Mouse (Mus musculus): ENCODE measurements around the gene Bid. TPM values are rescaled to one million over a fixed set of nuclear protein-coding genes. Genes with fewer than 3 reads are reported as not detected.
"Not testable (repeated sequence)": the region's sequence is repeated elsewhere in the genome, so short reads cannot be mapped to it uniquely, and the experiment has no call there.

The Bid gene
- polyA plus RNA-seq, 1 experiment = 60.6 TPM

- DNase-seq = no peak
- Histone ChIP-seq H3K27ac (ENCODE audit: insufficient read depth, low read depth, low read length) (no peak overlapping the region), H3K4me1 (ENCODE audit: control insufficient read depth, insufficient read depth, low read length) (0 out of 2 replicates have a peak, but pooled peaks cover 2% of the 10 kb centered on the region), H3K27me3 (replicated peaks; ENCODE audit: control insufficient read depth, insufficient read depth, low read length) (no peaks in the 10 kb centered on the region), H3K4me3 (ENCODE audit: insufficient read depth, low read depth, low read length) (no peak overlapping the region), H3K36me3 (ENCODE audit: control insufficient read depth, insufficient read depth, low read length) (no peaks in the 10 kb centered on the region; the same call in none of the 2 replicates)
- 85% methylated on average over 9 of the region's 9 CpGs for WGBS
- no peak for TF ChIP-seq CTCF (conservative IDR thresholded peaks at IDR 0.05; ENCODE audit: insufficient read depth, insufficient read length, low read depth, low read length)
- TF ChIP-seq POLR2A (IDR thresholded peaks at IDR 0.05; ENCODE audit: low read depth, low read length) = no peak
Measured at GRCm38 (mm10) chr6:120873874-120874273, 42.8 kb downstream of the Bid start.

GRCm38 (mm10) chr6:120871286-120871685, 45.4 kb downstream of the Bid start:
- peaks cover 5% of the 10 kb centered on the region; the same call in 1 of the 2 replicates for H3K4me1 ChIP-seq (ENCODE audit: control insufficient read depth, insufficient read depth, low read length)
- H3K36me3 ChIP-seq (ENCODE audit: control insufficient read depth, insufficient read depth, low read length) = no peaks in the 10 kb centered on the region; the same call in 1 of the 2 replicates
- H3K27me3 ChIP-seq (replicated peaks; ENCODE audit: control insufficient read depth, insufficient read depth, low read length) = no peaks in the 10 kb centered on the region
- TF ChIP-seq CTCF (conservative IDR thresholded peaks at IDR 0.05; ENCODE audit: insufficient read depth, insufficient read length, low read depth, low read length) (no peak), POLR2A (IDR thresholded peaks at IDR 0.05; ENCODE audit: low read depth, low read length) (no peak)
- peak overlapping the region; percentile 52; the same call in 1 of the 2 replicates for H3K27ac ChIP-seq (ENCODE audit: insufficient read depth, low read depth, low read length)
- 53% methylated on average over 2 of the region's 2 CpGs for WGBS
- peak; percentile 75 for DNase-seq
- no peak overlapping the region for H3K4me3 ChIP-seq (ENCODE audit: insufficient read depth, low read depth, low read length)

- Histone ChIP-seq H3K4me1 (ENCODE audit: control insufficient read depth, insufficient read depth, low read length) (peaks cover 5% of the 10 kb centered on the region; the same call in 1 of the 2 replicates), H3K27me3 (replicated peaks; ENCODE audit: control insufficient read depth, insufficient read depth, low read length) (no peaks in the 10 kb centered on the region), H3K36me3 (ENCODE audit: control insufficient read depth, insufficient read depth, low read length) (peaks cover 2% of the 10 kb centered on the region; the same call in 1 of the 2 replicates), H3K4me3 (ENCODE audit: insufficient read depth, low read depth, low read length) (no peak overlapping the region), H3K27ac (ENCODE audit: insufficient read depth, low read depth, low read length) (no peak overlapping the region)
- no peak for DNase-seq
- 78% methylated on average over 1 of the region's 1 CpGs for WGBS
- TF ChIP-seq POLR2A (IDR thresholded peaks at IDR 0.05; ENCODE audit: low read depth, low read length) (no peak), CTCF (conservative IDR thresholded peaks at IDR 0.05; ENCODE audit: insufficient read depth, insufficient read length, low read depth, low read length) (no peak)
Measured at GRCm38 (mm10) chr6:120868824-120869223, 47.8 kb downstream of the Bid start.

GRCm38 (mm10) chr6:120866051-120866814, 50.4 kb downstream of the Bid start:
- H3K36me3 ChIP-seq (ENCODE audit: control insufficient read depth, insufficient read depth, low read length) = peaks cover 2% of the 10 kb centered on the region; the same call in 1 of the 2 replicates
- WGBS = 69% methylated on average over 9 of the region's 9 CpGs
- no peak overlapping the region for H3K4me3 ChIP-seq (ENCODE audit: insufficient read depth, low read depth, low read length)
- TF ChIP-seq CTCF (conservative IDR thresholded peaks at IDR 0.05; ENCODE audit: insufficient read depth, insufficient read length, low read depth, low read length) (no peak), POLR2A (IDR thresholded peaks at IDR 0.05; ENCODE audit: low read depth, low read length) (no peak)
- no peak overlapping the region for H3K27ac ChIP-seq (ENCODE audit: insufficient read depth, low read depth, low read length)
- peaks cover 3% of the 10 kb centered on the region; the same call in 1 of the 2 replicates for H3K4me1 ChIP-seq (ENCODE audit: control insufficient read depth, insufficient read depth, low read length)
- DNase-seq = no peak
- no peaks in the 10 kb centered on the region for H3K27me3 ChIP-seq (replicated peaks; ENCODE audit: control insufficient read depth, insufficient read depth, low read length)

- TF ChIP-seq CTCF (conservative IDR thresholded peaks at IDR 0.05; ENCODE audit: insufficient read depth, insufficient read length, low read depth, low read length) = no peak
- TF ChIP-seq POLR2A (IDR thresholded peaks at IDR 0.05; ENCODE audit: low read depth, low read length) = no peak
- Histone ChIP-seq H3K4me1 (ENCODE audit: control insufficient read depth, insufficient read depth, low read length) (no peaks in the 10 kb centered on the region), H3K36me3 (ENCODE audit: control insufficient read depth, insufficient read depth, low read length) (no peaks in the 10 kb centered on the region), H3K27ac (ENCODE audit: insufficient read depth, low read depth, low read length) (no peak overlapping the region), H3K27me3 (replicated peaks; ENCODE audit: control insufficient read depth, insufficient read depth, low read length) (no peaks in the 10 kb centered on the region), H3K4me3 (ENCODE audit: insufficient read depth, low read depth, low read length) (no peak overlapping the region)
- DNase-seq = no peak
- WGBS = 97% methylated on average over 3 of the region's 3 CpGs
Measured at GRCm38 (mm10) chr6:120860079-120860478, 56.6 kb downstream of the Bid start.

- TF ChIP-seq CTCF (conservative IDR thresholded peaks at IDR 0.05; ENCODE audit: insufficient read depth, insufficient read length, low read depth, low read length) (no peak), POLR2A (IDR thresholded peaks at IDR 0.05; ENCODE audit: low read depth, low read length) (no peak)
- 69% methylated on average over 8 of the region's 8 CpGs for WGBS
- Histone ChIP-seq H3K27me3 (replicated peaks; ENCODE audit: control insufficient read depth, insufficient read depth, low read length) (no peaks in the 10 kb centered on the region), H3K27ac (ENCODE audit: insufficient read depth, low read depth, low read length) (no peak overlapping the region), H3K4me1 (ENCODE audit: control insufficient read depth, insufficient read depth, low read length) (no peaks in the 10 kb centered on the region), H3K4me3 (ENCODE audit: insufficient read depth, low read depth, low read length) (no peak overlapping the region), H3K36me3 (ENCODE audit: control insufficient read depth, insufficient read depth, low read length) (no peaks in the 10 kb centered on the region)
- no peak for DNase-seq
Measured at GRCm38 (mm10) chr6:120858217-120858711, 58.4 kb downstream of the Bid start.

GRCm38 (mm10) chr6:120854413-120854812, 62.2 kb downstream of the Bid start:
- peak; percentile 7 for DNase-seq
- H3K27ac ChIP-seq (ENCODE audit: insufficient read depth, low read depth, low read length) = no peak overlapping the region
- 79% methylated on average over 10 of the region's 10 CpGs for WGBS
- no peaks in the 10 kb centered on the region for H3K27me3 ChIP-seq (replicated peaks; ENCODE audit: control insufficient read depth, insufficient read depth, low read length)
- H3K4me3 ChIP-seq (ENCODE audit: insufficient read depth, low read depth, low read length) = no peak overlapping the region
- TF ChIP-seq CTCF (conservative IDR thresholded peaks at IDR 0.05; ENCODE audit: insufficient read depth, insufficient read length, low read depth, low read length) (no peak), POLR2A (IDR thresholded peaks at IDR 0.05; ENCODE audit: low read depth, low read length) (no peak)
- H3K36me3 ChIP-seq (ENCODE audit: control insufficient read depth, insufficient read depth, low read length) = no peaks in the 10 kb centered on the region; the same call in 1 of the 2 replicates
- no peaks in the 10 kb centered on the region for H3K4me1 ChIP-seq (ENCODE audit: control insufficient read depth, insufficient read depth, low read length)

- not testable (repeated sequence) for H3K27me3 ChIP-seq (replicated peaks; ENCODE audit: control insufficient read depth, insufficient read depth, low read length); H3K27ac ChIP-seq (ENCODE audit: insufficient read depth, low read depth, low read length); DNase-seq; H3K4me1 ChIP-seq (ENCODE audit: control insufficient read depth, insufficient read depth, low read length); H3K4me3 ChIP-seq (ENCODE audit: insufficient read depth, low read depth, low read length); H3K36me3 ChIP-seq (ENCODE audit: control insufficient read depth, insufficient read depth, low read length)
Measured at GRCm38 (mm10) chr6:120850720-120851119, 65.9 kb downstream of the Bid start.
